Mouse (Mus musculus) embryonic stem cell, embryonic (primary cell): ENCODE measurements around the gene Taok2.

Experiments
- CTCF ChIA-PET, 4 experiments: fragments of 300-600 bp in 2 of 4; fragments of 350-600 bp in 2 of 4; sonication (Branson Sonifier 250); formaldehyde crosslinking; loops; one replicate each; lab custom pipeline; 2022; ENCODE audit warnings: inconsistent platforms in 2 of 4; lab: Charles Lee
- POLR2A ChIA-PET, 4 experiments: fragments of 300-600 bp in 2 of 4; fragments of 350-600 bp in 2 of 4; sonication (Branson Sonifier 250); formaldehyde crosslinking; loops; one replicate each; lab custom pipeline; 2022; ENCODE audit warnings: antibody characterized with exemption in 4 of 4, inconsistent platforms in 1 of 4; lab: Charles Lee

Taok2 gene

DNA sequence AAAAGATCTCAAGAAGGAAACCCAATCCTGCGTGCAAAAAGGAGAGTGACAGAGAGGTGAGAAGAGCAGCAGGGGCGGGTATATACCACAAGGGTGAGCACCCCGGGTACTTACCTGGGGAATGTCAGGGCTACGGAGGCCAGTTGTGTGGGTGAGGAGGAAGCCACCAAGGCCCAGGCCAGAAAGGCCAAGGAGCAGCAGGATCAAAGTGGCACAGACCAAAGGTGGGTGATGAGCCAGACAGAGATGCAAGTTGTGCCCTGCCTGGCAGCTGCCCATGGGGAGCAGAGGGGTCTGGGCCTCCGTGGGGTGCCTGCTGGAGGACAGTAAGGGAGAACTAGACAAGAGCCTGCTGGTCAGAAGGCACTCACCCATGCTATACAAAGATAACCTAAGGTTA, 12.4 kb upstream of the Taok2 start:
- POLR2A ChIA-PET: interaction anchor here in 3 of 4 experiments (0.8 to 2.0 kb wide), 13 partner anchors 8 to 216 kb away, joined by 3 to 27 read pairs (median 4); partner anchors contain the start of genes Taok2 (in 3 of the 3), Hirip3 (in 1 of the 3) and Ino80e (in 1 of the 3)
- CTCF ChIA-PET: interaction anchor here in 1 of 4 experiments (1.3 kb wide), 1 partner anchor 8 kb away, joined by 5 read pairs; no protein-coding TSS in a partner anchor

DNA sequence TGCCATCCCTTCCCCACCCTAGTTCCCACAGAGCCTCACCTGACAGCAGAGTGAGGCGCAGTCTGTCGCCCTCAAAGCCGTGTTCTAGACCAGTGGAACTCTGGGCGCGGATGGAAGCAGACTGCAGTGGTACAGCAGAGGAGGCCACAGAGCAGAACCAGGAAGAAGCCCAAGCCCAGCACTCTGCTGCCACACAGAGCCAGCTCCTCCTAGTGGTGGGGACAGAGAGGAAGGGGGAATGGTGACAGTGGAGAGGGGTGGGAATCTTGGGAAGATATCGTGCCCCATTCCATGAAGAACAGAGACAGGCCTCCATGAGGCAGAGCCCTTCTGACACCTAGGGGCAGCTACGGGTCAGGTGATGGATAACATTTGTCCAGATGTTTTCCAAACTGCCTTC, 4.3 kb upstream of the Taok2 start:
- CTCF ChIA-PET: interaction anchor here (0.6 to 1.5 kb wide), 12 partner anchors 9 to 243 kb away, joined by 3 to 8 read pairs (median 4); partner anchors contain the start of genes 4930451I11Rik (in 1 of the 4) and Hirip3 (in 1 of the 4)

DNA sequence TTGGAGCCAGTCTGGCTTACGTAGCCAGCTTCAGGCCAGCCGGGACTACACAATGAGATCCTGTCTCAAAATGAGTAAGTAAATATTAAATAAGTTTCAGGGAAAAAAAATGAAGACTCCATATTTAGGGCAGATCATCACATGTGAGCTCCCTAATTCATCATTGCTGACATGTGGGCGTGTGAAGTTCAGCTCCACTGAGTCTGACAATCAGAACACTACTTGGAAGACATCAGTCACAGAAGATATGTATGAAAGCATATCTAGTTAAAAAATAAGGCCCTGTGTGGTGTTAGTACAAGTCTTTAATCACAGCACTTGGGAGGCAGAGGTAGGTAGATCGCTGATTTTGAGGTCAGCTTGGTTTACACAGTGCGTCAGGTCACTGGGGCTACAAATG, 2.8 kb upstream of the Taok2 start:
- ChIA-PET CTCF (interaction anchor here in 1 of 4 experiments (0.6 kb wide), 2 partner anchors 67 to 468 kb away, joined by 4 to 6 read pairs; no protein-coding TSS in a partner anchor), POLR2A (interaction anchor here in 3 of 4 experiments (0.6 to 1.4 kb wide), 3 partner anchors 10 to 113 kb away, joined by 3 to 5 read pairs (median 3); partner anchors contain the start of gene Kctd13 (in 1 of the 3))

More for the DNA sequence above, 4.3 kb upstream of the Taok2 start:
- POLR2A ChIA-PET: interaction anchor here in 3 of 4 experiments (0.8 to 1.4 kb wide), 8 partner anchors 9 to 91 kb away, joined by 3 to 5 read pairs (median 3); partner anchors contain the start of genes Fam57b (in 1 of the 3) and Kctd13 (in 1 of the 3)

DNA sequence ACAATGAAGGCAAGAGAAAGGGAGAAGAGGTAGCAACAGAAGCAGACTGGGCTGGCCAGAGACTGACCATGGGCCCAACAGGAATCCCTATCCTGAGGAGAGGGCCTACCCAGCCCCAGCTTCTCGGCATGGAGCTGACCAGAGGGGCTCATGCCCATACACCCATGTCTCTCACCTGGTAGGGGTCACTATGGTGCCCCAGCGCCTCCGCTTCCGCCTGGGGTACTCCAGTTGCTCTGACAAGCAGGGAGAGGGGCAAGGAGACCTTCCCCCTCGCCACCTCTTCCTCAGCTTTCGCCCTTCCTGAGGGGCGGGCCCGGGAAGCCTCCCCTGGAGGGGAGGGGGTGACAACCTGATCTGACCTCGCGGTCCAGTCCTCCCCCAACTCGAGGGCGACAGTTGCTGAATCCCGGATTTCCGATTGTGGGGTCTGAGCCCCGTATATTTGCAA, 747 bp downstream of the Taok2 start:
- ChIA-PET CTCF (interaction anchor here in 1 of 4 experiments (0.6 kb wide), 1 partner anchor 1113 kb away, joined by 7 read pairs; no protein-coding TSS in a partner anchor), POLR2A (interaction anchor here (0.6 to 3.3 kb wide), 17 partner anchors 12 to 456 kb away, joined by 3 to 31 read pairs (median 5); partner anchors contain the start of genes Hirip3 (in 4 of the 4), Ino80e (in 4 of the 4), Fam57b (in 1 of the 4) and Kctd13 (in 1 of the 4))

DNA sequence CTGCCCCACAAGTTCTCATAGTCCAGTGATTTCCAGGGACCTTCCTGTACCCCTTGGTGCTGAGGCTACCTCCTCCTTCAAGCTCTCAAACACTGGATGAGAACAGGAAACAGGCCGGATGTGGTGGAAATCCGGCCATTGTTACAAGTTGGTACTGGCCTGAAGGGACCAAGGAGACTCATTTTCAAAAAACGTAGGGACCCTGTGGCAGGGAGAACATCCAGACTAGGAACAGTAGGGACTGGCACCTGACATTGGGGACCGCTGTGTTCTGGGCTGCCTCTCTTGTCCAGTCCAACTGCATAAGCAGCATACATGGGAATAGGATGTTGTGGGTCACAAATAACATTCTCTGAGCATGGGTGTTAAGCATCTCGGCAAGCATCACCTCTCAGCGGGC, 3.5 kb downstream of the Taok2 start:
- POLR2A ChIA-PET: interaction anchor here in 1 of 4 experiments (0.8 to 1.1 kb wide), 3 partner anchors 20 to 31 kb away, joined by 3 to 6 read pairs (median 6); partner anchors contain the start of genes Hirip3 and Ino80e
- CTCF ChIA-PET: no interaction called here

DNA sequence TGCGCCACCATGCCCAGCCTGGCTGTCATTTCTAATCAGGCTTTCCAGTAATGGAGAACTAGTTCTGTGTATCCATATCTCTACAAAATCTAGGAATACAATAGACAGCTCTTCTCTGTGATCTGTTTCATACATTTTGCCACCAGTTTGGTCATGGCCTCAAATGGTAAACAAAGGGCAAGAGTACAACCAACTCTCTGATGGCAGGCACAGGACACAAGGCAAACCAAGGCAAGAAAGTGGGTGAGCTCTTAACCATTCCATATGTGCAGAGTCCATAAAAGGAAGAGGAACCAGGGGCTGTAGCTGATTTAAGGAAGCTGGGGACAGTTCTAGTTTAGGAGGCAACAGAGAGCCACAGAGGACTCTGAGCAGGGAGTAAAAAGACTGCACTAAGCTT, 7.3 kb downstream of the Taok2 start:
- ChIA-PET POLR2A (interaction anchor here in 2 of 4 experiments (0.6 to 1.4 kb wide), 5 partner anchors 8 to 1104 kb away, joined by 3 to 7 read pairs (median 4); partner anchors contain the start of genes Hirip3 (in 1 of the 2) and Ino80e (in 1 of the 2)), CTCF (interaction anchor here in 1 of 4 experiments (0.6 kb wide), 1 partner anchor 90 kb away, joined by 3 read pairs; no protein-coding TSS in a partner anchor)

DNA sequence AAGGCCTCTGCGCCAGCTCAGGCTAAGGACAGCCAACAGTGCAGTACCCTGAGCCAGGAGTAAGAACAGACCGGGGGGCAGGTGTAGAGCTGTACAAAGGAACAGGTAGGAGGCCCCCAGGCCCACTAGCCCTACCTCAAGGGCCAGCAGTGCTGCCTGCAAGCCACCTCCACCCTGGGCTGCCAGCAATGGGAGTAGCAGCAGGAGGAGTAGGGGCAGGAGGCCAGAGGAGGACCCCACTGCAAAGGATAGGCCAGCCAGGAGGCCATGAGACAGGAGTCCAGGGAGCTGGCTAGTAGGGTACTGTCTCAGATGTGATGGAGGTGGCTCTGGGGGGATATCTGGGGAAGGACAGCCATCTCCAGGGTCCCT, 14.0 kb downstream of the Taok2 start:
- CTCF ChIA-PET: interaction anchor here in 1 of 4 experiments (0.5 kb wide), 1 partner anchor 257 kb away, joined by 4 read pairs; no protein-coding TSS in a partner anchor
- POLR2A ChIA-PET: interaction anchor here in 3 of 4 experiments (0.9 to 5.8 kb wide), 7 partner anchors 8 to 58 kb away, joined by 3 to 35 read pairs (median 5); partner anchors contain the start of genes Hirip3 (in 2 of the 3), Ino80e (in 2 of the 3) and Taok2 (in 2 of the 3)

DNA sequence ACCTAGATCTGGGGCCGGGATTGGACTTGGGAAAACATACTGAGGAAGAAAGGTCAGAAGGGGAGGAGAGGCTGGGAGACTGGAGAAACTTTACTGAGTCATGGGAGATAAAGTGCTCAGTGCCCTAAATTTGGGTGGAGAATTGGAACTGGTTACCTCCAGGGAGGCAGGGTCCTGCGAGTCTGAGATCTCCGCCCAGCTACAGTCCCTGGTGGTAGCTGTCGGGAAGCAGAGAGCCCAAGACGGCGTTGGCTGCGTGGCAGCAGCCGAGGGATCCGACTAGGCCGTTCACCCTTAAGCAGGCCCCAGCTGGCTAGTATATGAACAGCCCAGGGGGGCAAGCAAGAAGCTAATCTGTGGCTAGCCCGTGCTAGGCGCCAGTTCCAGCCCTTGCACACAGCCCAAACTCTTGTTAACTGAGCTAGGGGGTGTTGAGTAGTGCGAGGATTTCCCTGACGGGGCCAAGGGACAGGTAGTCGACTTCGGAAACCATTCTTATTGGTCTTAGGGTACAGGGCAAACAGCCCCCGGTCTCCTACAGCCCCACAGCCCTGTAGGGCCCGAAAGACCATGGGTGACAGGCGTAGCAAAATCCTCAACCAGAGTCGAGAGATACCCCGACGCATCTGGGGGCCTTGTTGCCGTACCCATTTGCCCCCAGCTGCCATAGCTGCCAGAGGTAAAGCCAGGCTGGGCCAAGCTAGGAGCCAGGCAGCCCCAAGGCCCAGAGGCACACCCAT, 14.6 kb downstream of the Taok2 start:
- POLR2A ChIA-PET: interaction anchor here in 3 of 4 experiments (0.6 to 5.8 kb wide), 9 partner anchors 7 to 157 kb away, joined by 3 to 35 read pairs (median 4); partner anchors contain the start of genes Hirip3 (in 2 of the 3), Ino80e (in 2 of the 3), Maz (in 1 of the 3) and Taok2 (in 1 of the 3)
- CTCF ChIA-PET: interaction anchor here in 1 of 4 experiments (0.5 kb wide), 1 partner anchor 257 kb away, joined by 4 read pairs; no protein-coding TSS in a partner anchor

DNA sequence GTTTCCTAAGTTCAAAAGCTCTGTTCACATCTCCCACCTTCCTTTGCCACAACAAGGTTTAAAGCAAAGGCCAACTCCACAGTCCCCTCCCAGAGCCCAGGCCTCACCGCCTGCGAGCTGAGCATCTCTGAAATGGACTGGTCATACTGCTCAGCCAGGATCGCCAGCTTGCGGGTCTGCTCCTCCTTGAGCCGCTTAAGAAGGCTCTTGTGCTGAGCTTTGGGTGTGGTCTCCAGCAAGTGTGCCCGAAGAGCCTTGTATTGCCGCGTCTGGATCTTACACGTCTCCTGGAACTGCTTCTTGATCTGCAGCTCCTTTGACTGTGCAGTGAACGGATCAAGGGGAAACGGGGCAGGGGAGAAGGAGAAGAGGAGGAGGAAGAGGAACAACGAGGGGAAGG, 16.5 kb downstream of the Taok2 start:
- POLR2A ChIA-PET: interaction anchor here in 2 of 4 experiments (0.7 to 2.9 kb wide), 5 partner anchors 10 to 159 kb away, joined by 3 to 8 read pairs (median 3); partner anchors contain the start of genes Taok2 (in 2 of the 2) and Maz (in 1 of the 2)
- CTCF ChIA-PET: interaction anchor here in 1 of 4 experiments (0.6 kb wide), 1 partner anchor 21 kb away, joined by 5 read pairs; no protein-coding TSS in a partner anchor

DNA sequence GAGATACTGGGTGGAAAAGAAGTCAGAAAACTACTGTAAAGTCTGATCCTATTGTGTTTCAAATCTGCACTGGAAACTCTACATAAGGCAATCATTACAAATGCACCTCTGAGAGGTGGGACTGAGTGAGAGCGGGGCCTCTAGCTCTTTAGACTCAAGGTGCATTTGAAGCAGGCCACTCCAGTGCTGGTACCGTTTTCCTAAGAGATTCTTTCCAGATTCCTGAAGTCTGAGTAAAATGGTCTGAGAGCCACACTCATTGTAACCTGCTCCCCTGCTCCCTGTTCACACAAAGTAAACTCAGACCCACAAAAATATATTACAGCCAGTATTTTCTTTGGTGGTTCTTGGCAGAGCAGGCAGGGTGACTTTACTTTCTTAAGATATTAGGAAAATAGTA, 17.0 kb downstream of the Taok2 start:
- POLR2A ChIA-PET: interaction anchor here in 2 of 4 experiments (1.0 to 2.9 kb wide), 4 partner anchors 17 to 159 kb away, joined by 3 to 8 read pairs (median 5); partner anchors contain the start of genes Taok2 (in 2 of the 2) and Maz (in 1 of the 2)
- CTCF ChIA-PET: no interaction called here

DNA sequence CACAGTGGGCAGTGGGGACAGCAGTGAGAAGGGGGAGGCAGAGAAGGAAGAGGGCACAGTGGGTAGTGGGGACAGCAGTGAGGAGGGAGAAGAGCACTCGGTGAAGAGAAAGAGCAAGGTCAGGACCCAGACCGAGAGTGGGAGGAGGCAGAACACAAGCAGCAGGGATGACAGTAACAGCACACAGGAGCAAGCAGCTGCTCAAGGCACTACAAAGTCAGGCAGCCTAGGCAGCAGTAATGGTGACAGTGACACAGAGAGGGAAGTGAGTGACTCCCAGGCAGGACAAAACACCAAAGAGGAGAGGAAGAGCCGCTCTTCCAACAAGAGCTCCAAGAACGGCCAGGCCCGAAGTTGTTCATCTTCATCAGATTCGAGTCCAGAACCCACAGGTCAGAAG, 20.7 kb downstream of the Taok2 start:
- POLR2A ChIA-PET: interaction anchor here (0.6 to 4.3 kb wide), 25 partner anchors 9 to 362 kb away, joined by 3 to 35 read pairs (median 5); partner anchors contain the start of genes Taok2 (in 3 of the 4), Doc2a (in 2 of the 4), Kif22 (in 1 of the 4) and Maz (in 1 of the 4)
- CTCF ChIA-PET: interaction anchor here in 3 of 4 experiments (0.6 to 1.1 kb wide), 5 partner anchors 21 to 318 kb away, joined by 3 to 4 read pairs (median 3); partner anchors contain the start of gene Taok2 (in 1 of the 3)

DNA sequence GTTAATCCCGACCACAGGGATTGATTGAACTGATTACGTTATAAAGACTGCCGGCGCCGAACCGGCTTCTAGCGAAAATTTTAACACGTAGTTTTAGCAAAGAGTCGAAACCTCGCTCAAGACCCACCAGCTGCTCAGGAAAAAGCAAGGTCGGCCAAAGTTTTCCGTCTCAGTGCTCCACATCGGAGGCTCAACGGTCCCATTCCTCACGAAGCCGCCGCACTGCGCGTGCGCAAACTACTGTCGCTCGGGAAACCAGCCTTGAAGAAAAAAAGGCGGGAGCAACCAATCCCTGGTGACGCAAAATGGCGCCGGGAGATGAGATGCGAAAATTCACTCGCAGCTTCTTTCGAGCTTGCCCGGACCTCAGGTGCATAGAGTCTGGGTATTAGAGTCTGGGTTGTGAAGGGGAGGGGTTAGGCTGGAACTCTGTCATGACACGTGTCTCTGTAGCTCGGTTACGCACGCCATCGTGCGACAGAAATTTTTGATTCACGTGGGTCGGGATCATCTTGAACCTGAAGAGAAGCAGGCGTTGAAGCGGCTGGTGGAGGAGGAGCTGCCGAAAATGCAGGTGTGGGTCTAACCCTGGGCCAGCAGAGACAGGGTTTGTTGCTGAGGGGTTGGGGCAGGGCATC, 22.2 kb downstream of the Taok2 start, which contains the start of gene Ino80e:
Gene Ino80e, minus strand, starts transcription at position 231 of the 638 bp plus-strand sequence.
- ChIA-PET POLR2A (interaction anchor here (0.5 to 4.3 kb wide), 57 partner anchors 9 to 532 kb away, joined by 3 to 35 read pairs (median 5); partner anchors contain the start of genes Taok2 (in 4 of the 4), Doc2a (in 2 of the 4), Kif22 (in 2 of the 4) and 4930451I11Rik (in 1 of the 4)), CTCF (interaction anchor here (0.5 to 1.1 kb wide), 5 partner anchors 15 to 220 kb away, joined by 3 to 4 read pairs (median 3); partner anchors contain the start of gene Doc2a (in 1 of the 4))

DNA sequence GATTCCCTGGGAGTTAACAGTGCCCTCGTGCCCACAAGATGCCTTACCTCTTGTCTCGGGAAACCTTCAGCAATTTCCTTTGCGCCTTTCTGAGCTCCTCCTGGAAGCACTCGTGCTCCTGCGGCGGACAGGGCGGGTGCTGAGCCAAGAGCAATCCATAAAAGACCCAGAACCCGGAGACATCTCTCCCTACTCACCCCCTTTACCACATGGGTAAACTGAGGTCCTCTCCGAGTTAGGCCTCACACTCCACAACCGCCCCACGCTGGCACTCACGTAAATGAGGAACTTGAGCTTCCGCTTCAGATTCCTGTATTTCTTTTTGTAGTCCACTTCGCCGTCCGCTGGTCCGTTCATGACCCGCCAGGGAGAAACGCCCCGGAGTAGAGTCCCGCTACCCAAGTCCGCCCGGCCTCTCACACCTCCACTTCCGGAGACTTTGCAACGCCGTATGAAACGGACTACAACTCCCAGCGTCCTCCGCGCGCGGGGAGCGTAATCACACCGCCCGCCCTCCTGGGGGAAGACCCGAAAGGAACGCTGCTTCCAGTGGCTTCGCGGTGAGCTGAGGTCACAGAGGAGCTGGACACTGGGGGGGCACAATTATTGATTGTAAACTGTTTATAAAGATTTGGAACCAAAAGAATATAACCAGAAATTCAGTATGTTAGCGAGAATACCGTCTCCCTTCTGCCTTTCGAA, 22.9 kb downstream of the Taok2 start, which contains the start of gene Hirip3:
Gene Hirip3, plus strand, starts transcription at position 544 of the 702 bp plus-strand sequence.
- POLR2A ChIA-PET: interaction anchor here (0.5 to 4.3 kb wide), 52 partner anchors 8 to 533 kb away, joined by 3 to 35 read pairs (median 5); partner anchors contain the start of genes Taok2 (in 4 of the 4), Kif22 (in 2 of the 4), 4930451I11Rik (in 1 of the 4) and Asphd1 (in 1 of the 4)
- CTCF ChIA-PET: interaction anchor here in 3 of 4 experiments (0.5 to 1.7 kb wide), 6 partner anchors 14 to 221 kb away, joined by 3 to 6 read pairs (median 3); partner anchors contain the start of gene Doc2a (in 1 of the 3)

DNA sequence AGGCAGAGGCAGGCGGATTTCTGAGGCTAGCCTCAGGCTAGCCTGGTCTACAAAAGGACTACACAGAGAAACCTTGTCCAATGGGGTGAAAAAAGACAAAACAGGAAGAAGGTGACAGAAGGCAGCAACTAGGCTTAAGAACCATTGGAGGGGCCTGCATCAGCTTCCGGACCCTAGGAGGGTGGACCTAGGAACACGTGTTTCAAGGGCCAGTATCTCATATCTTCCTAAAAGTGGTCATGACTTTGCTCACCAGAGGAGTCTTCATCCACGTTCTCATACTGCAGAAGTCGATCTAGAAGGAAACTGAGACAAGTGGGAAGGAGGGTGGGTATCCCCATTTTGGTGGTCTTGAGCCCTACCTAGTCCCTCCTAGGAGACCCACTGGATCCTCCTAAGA, 23.5 kb downstream of the Taok2 start:
- ChIA-PET POLR2A (interaction anchor here in 3 of 4 experiments (0.5 to 4.3 kb wide), 20 partner anchors 7 to 521 kb away, joined by 3 to 35 read pairs (median 6); partner anchors contain the start of genes Taok2 (in 2 of the 3), 4930451I11Rik (in 1 of the 3), Doc2a (in 1 of the 3) and Kctd13 (in 1 of the 3)), CTCF (interaction anchor here in 1 of 4 experiments (0.5 to 1.7 kb wide), 2 partner anchors 28 to 117 kb away, joined by 3 to 6 read pairs; no protein-coding TSS in a partner anchor)

DNA sequence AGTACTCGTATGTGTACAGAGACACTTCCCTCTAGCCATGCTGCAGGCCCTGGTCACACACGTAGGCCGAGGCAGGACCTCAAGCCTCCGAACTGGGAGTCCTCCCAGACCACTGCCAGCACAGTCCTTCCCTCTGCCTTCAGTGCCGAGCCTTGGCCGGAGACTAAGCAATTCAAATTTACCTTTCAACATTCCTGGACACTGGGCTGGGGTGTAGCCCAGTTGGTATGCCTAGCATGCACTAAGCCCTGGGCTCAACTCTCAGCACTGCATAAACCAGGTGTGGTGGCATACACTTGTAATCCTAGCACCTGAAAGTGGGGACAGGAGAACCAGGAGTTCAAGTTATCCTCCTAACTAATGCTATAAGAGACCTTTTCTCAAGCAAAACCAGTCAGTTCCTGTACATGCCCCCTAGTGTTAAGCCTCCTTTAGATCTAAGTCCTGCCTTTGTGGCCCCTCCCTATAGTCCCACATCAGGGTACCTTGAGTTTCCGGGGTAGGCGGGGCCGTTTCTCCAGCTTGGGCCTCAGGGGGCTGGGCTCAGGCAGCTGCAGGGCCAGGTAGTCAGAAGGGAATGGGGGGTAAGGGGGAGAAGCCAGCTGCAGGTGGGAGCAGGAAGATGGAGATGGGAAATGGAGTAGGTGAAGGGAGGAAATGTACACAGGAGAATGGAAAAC, 27.6 kb downstream of the Taok2 start:
- POLR2A ChIA-PET: interaction anchor here (0.6 to 5.8 kb wide), 21 partner anchors 9 to 477 kb away, joined by 3 to 32 read pairs (median 3); partner anchors contain the start of genes Doc2a (in 3 of the 4), Taok2 (in 2 of the 4), Fam57b (in 1 of the 4) and Kif22 (in 1 of the 4)
- CTCF ChIA-PET: interaction anchor here (0.5 to 1.6 kb wide), 8 partner anchors 21 to 423 kb away, joined by 3 to 7 read pairs (median 3); no protein-coding TSS in a partner anchor
